Mouse (Mus musculus): ENCODE results near the gene Prkar1b.

DNA sequence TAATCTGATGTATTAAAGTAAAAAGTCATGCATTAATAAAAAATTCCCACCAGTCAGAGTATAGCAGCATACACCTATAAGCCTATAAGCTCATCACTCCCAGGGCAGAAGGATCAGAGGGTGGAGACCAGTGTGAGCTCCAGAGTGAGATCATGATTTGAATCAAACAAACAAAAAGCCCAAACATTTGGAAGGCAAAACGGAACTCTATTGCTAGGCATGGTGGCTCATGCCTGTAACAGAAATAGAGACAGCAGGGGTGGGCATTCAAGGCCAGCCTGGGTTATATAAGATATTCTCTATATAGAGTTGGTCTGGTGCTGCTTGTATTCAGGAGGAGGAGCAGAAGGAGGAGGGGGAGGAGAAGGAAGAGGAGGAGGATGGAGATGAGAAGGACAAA is 13.5 kb downstream of the Prkar1b start:
- TF ChIP-seq POLR2A (IDR thresholded peaks at IDR 0.05; ENCODE audit: control insufficient read depth, extremely low read depth, insufficient read depth, low read length, poor library complexity) (no peak), CTCF (IDR thresholded peaks at IDR 0.05; ENCODE audit: borderline replicate concordance, control insufficient read depth, extremely low read depth, insufficient read depth, low read length, poor library complexity) (no peak)

Data from thymus, adult 2 months (tissue).